Mouse (Mus musculus) hindbrain, embryonic 13.5 days (tissue): ENCODE measurements around the gene Eva1b. TPM values are rescaled to one million over a fixed set of nuclear protein-coding genes. Genes with fewer than 3 reads are reported as not detected.

Experiments
- ATAC-seq: fragments of 200-750 bp; cut with Nextera tagmentation; 2 replicates; pipeline ENCODE4 v1.8.0; 2017; ENCODE audit warnings: moderate TSS enrichment; ENCODE audit not compliant: low FRiP score
- H3K27ac ChIP-seq: fragments of 300-500 bp; sonication (generic); 2 replicates; pipeline ENCODE4 v1.5.1; 2015; ENCODE audit warnings: inconsistent platforms, mild to moderate bottlenecking, moderate library complexity
- H3K27me3 ChIP-seq: fragments of 300-500 bp; sonication (generic); 2 replicates; pipeline ENCODE4 v1.6.1; 2015; ENCODE audit warnings: mild to moderate bottlenecking, inconsistent platforms
- H3K36me3 ChIP-seq: fragments of 300-500 bp; sonication (generic); 2 replicates; pipeline ENCODE4 v1.6.1; 2015; ENCODE audit warnings: mild to moderate bottlenecking, inconsistent platforms
- H3K4me1 ChIP-seq: fragments of 300-500 bp; sonication (generic); replicated peaks from 2 replicates; pipeline ENCODE4 v1.6.1; 2015; ENCODE audit warnings: inconsistent platforms
- H3K4me2 ChIP-seq: fragments of 300-500 bp; sonication (generic); 2 replicates; pipeline ENCODE4 v1.6.1; 2015; ENCODE audit warnings: inconsistent platforms, mild to moderate bottlenecking, moderate library complexity
- H3K4me3 ChIP-seq: fragments of 300-500 bp; sonication (generic); 2 replicates; pipeline ENCODE4 v1.5.1; 2015; ENCODE audit warnings: mild to moderate bottlenecking, inconsistent platforms
- H3K9ac ChIP-seq: fragments of 300-500 bp; sonication (generic); 2 replicates; pipeline ENCODE4 v1.6.1; 2015; ENCODE audit warnings: mild to moderate bottlenecking, inconsistent platforms
- H3K9me3 ChIP-seq: fragments of 300-500 bp; sonication (generic); 2 replicates; pipeline ENCODE4 v1.6.1; 2016; ENCODE audit warnings: inconsistent platforms
- WGBS: fragments of 180-500 bp; shearing (Covaris S2); methylation state at CpG from one replicate; pipeline ENCODE4 v1.1.7; 2015; 5-methylcytosine and 5-hydroxymethylcytosine counted together
- polyA plus RNA-seq: library from polyadenylated mRNA; unstranded; fragments of >200 nt; fragmentation: Nextera tagmentation; extraction: Ambion mirVana; gene quantifications from 2 replicates; pipeline ENCODE4 v1.2.1, GENCODE M21; 2015

The Eva1b gene
- polyA plus RNA-seq, 1 experiment from 2014 or later, result 15.0 TPM

DNA sequence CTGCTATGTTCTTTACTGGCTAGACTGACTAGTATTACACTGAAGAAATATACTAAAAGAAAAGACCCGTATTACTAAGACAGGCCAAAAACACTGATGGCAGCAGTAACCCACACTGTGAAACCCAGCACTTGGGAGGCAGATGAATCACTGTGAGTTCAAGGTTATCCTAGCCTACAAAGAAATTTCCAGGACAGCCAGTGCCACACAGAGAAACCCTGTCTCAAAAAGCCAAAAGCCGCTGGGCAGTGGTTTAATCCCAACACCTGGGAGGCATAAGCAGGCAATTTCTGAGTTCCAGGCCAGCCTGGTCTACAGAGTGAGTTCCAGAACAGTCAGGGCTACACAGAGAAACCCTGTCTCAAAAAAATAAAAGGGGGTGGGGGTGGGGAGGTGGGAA, 43.1 kb downstream of the Eva1b start:
- WGBS, result 99% methylated on average over 2 of the region's 2 CpGs
- no peak for ATAC-seq

DNA sequence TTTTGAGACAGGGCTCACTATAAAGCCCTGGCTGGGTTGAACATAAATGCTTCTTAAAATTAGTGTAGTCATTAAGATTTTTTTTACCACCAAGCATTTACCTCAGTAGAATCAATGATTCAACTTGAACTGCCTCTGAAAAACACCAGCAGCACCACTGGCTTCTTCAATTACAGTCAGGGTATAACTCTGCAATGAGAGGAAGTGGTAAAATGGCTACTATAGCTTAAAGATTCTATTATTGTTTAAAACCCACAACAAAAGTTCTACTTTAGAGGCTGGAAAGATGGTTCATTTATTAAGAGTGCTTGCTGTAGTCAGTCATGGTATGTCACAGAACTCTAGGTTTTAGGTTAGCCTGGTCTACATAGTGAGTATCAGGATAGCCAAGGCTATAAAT, 46.7 kb downstream of the Eva1b start:
- Histone ChIP-seq H3K9ac (no peak overlapping the region), H3K36me3 (peaks cover 24% of the 10 kb centered on the region), H3K4me1 (peaks cover 14% of the 10 kb centered on the region), H3K9me3 (no peaks in the 10 kb centered on the region), H3K4me2 (no peak overlapping the region), H3K27me3 (no peaks in the 10 kb centered on the region), H3K4me3 (no peak overlapping the region), H3K27ac (no peak overlapping the region)
- ATAC-seq, result no peak

More for the DNA sequence above, 43.1 kb downstream of the Eva1b start:
- Histone ChIP-seq H3K9me3 (no peaks in the 10 kb centered on the region), H3K27ac (no peak overlapping the region), H3K4me1 (no peaks in the 10 kb centered on the region), H3K4me3 (no peak overlapping the region), H3K36me3 (peaks cover 28% of the 10 kb centered on the region), H3K27me3 (no peaks in the 10 kb centered on the region), H3K4me2 (no peak overlapping the region), H3K9ac (no peak overlapping the region)

DNA sequence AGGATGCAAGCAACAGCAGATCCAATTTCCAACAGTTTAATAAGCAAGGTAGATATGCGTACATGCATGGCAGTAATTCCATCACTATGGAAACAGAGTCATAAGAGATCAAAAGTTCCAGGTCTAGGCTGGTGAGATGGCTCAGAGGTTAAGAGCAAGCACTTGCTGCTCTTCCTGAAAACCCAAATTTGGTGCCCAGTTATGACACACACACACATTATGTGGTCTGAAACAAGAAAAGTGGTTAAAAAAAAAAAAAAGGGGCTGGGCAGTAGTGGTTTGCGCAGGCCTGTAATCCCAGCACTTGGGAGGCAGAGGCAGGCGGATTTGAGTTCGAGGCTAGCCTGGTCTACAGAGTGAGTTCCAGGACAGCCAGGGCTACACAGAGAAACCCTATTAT, 47.4 kb downstream of the Eva1b start:
- Histone ChIP-seq H3K4me1 (peaks cover 20% of the 10 kb centered on the region), H3K4me3 (no peak overlapping the region), H3K4me2 (no peak overlapping the region), H3K36me3 (peaks cover 24% of the 10 kb centered on the region), H3K9ac (no peak overlapping the region), H3K27me3 (no peaks in the 10 kb centered on the region), H3K27ac (no peak overlapping the region), H3K9me3 (no peaks in the 10 kb centered on the region)
- ATAC-seq, result no peak
- 99% methylated on average over 4 of the region's 4 CpGs for WGBS

DNA sequence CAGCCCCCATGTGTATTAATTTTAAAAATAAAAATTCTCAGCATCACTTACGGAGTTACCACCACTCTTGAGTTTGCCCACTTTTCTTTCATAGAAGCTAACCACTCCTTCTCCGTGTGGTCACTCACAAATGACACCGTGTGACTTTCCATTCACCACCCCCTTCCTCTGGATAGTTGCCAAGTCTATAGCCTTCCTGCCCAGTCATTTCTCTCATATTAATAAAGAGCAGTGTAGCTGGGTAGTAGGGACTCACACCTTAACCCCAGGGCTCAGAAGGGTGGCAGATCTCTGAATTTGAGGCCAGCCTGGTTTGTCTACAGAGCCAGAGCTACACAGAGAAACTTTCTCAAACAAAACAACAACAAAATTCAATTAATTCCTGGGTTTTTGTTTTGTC, 49.9 kb downstream of the Eva1b start:
- no peak overlapping the region for H3K4me3 ChIP-seq
- no peak for ATAC-seq
- H3K36me3 ChIP-seq, result peaks cover 14% of the 10 kb centered on the region
- no peaks in the 10 kb centered on the region for H3K27me3 ChIP-seq
- H3K27ac ChIP-seq, result no peak overlapping the region
- no peak overlapping the region for H3K4me2 ChIP-seq
- WGBS, result 67% methylated on average over 3 of the region's 3 CpGs
- no peak overlapping the region for H3K9ac ChIP-seq
- peaks cover 37% of the 10 kb centered on the region for H3K4me1 ChIP-seq
- H3K9me3 ChIP-seq, result no peaks in the 10 kb centered on the region

Other genes starting within 250 kb of the Eva1b start
- 0.48 and 0.74 TPM in 2 replicates for gene Csf3r, start 123.2 kb upstream of the Eva1b start, polyA plus RNA-seq
- gene Mrps15, start 100.8 kb upstream of the Eva1b start, polyA plus RNA-seq, result 131 and 136 TPM in 2 replicates
- gene Oscp1, start 89.2 kb upstream of the Eva1b start, polyA plus RNA-seq, result 33.1 and 35.1 TPM in 2 replicates
- 47.5 and 47.9 TPM in 2 replicates for gene Lsm10, start 51.1 kb upstream of the Eva1b start, polyA plus RNA-seq
- gene Stk40, start 43.8 kb upstream of the Eva1b start, polyA plus RNA-seq, result 35.1 and 35.5 TPM in 2 replicates
- 1.3 and 1.4 TPM in 2 replicates for gene Sh3d21, start 15.7 kb downstream of the Eva1b start, polyA plus RNA-seq
- gene Thrap3, start 55.0 kb downstream of the Eva1b start, polyA plus RNA-seq, result 163 and 166 TPM in 2 replicates
- 79.5 and 81.8 TPM in 2 replicates for gene Map7d1, start 108.6 kb downstream of the Eva1b start, polyA plus RNA-seq
- 160 and 168 TPM in 2 replicates for gene Trappc3, start 114.6 kb downstream of the Eva1b start, polyA plus RNA-seq
- 7.6 and 10.1 TPM in 2 replicates for gene Col8a2, start 139.0 kb downstream of the Eva1b start, polyA plus RNA-seq
- 78.2 and 81.6 TPM in 2 replicates for gene Adprhl2, start 174.0 kb downstream of the Eva1b start, polyA plus RNA-seq
- 7.0 and 8.5 TPM in 2 replicates for gene Tekt2, start 177.9 kb downstream of the Eva1b start, polyA plus RNA-seq